Mouse (Mus musculus) embryonic facial prominence, embryonic 15.5 days (tissue): ENCODE measurements at regions not wholly inside any gene's neighbourhood (a gene's known extent, or its start where the extent isn't known, plus 50 kb on each side); places are given as distances from the start of the nearest gene placed in this dataset.

Source experiments
- ATAC-seq: fragments of 200-750 bp; cut with Nextera tagmentation; 2 replicates; pipeline ENCODE4 v1.8.0; 2017; ENCODE audit warnings: low read depth, moderate TSS enrichment; ENCODE audit not compliant: insufficient number of reproducible peaks, low FRiP score, low TSS enrichment
- H3K27ac ChIP-seq: fragments of 300-500 bp; sonication (generic); replicated peaks from 2 replicates; pipeline ENCODE4 v1.5.1; 2015; ENCODE audit warnings: mild to moderate bottlenecking, inconsistent platforms
- H3K27me3 ChIP-seq: fragments of 300-500 bp; sonication (generic); 2 replicates; pipeline ENCODE4 v1.6.1; 2015; ENCODE audit warnings: inconsistent platforms
- H3K36me3 ChIP-seq: fragments of 300-500 bp; sonication (generic); 2 replicates; pipeline ENCODE4 v1.6.1; 2015; ENCODE audit warnings: mild to moderate bottlenecking, inconsistent platforms
- H3K4me1 ChIP-seq: fragments of 300-500 bp; sonication (generic); 2 replicates; pipeline ENCODE4 v1.6.1; 2015; ENCODE audit warnings: inconsistent platforms
- H3K4me2 ChIP-seq: fragments of 300-500 bp; sonication (generic); replicated peaks from 2 replicates; pipeline ENCODE4 v1.6.1; 2015; ENCODE audit warnings: mild to moderate bottlenecking, inconsistent platforms
- H3K4me3 ChIP-seq: fragments of 300-500 bp; sonication (generic); replicated peaks from 2 replicates; pipeline ENCODE4 v1.5.1; 2015; ENCODE audit warnings: mild to moderate bottlenecking, inconsistent platforms
- H3K9ac ChIP-seq: fragments of 300-500 bp; sonication (generic); 2 replicates; pipeline ENCODE4 v1.6.1; 2015; ENCODE audit warnings: inconsistent platforms
- H3K9me3 ChIP-seq: fragments of 300-500 bp; sonication (generic); replicated peaks from 2 replicates; pipeline ENCODE4 v1.6.1; 2016; ENCODE audit warnings: inconsistent platforms
- WGBS: fragments of 180-500 bp; shearing (Covaris S2); methylation state at CpG from one replicate; pipeline ENCODE4 v1.1.7; 2015; 5-methylcytosine and 5-hydroxymethylcytosine counted together

DNA sequence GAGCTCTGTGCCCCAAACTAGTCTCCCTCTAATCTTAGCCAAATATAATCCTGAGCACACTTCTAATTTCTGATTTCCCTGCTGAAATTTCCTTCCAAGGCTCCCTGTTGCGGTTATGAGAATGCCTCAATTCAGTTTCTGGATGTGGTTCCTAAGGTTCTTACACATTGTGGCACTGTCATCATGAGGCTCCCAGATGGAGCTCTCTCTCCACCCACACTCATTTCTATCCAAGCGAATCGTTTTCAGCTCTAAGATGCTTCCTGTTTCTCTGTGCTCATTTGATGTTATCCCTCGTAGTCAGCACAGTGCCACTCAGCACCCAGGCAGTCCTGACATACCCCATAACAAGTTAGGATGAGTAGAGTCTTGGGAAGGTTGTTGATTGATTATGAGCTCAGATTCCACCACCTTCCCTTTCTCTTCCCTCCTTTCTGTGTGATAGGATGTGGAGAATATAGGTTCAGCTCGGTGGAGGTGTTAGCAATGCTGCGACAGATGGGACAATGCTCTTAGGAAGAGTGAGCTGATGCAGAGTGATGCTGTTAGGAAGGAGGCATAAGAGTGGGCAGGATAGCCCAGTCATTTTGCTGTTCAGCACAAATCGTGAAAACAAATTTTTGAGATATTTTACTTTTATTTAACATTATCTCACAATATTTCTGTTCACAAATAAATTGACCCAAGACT lies 808.7 kb upstream of the Zeb2 start:
- Histone ChIP-seq H3K9ac (no peak overlapping the region), H3K4me2 (no peak overlapping the region), H3K36me3 (no peaks in the 10 kb centered on the region), H3K4me3 (no peak overlapping the region), H3K4me1 (no peaks in the 10 kb centered on the region), H3K27me3 (no peaks in the 10 kb centered on the region), H3K27ac (no peak overlapping the region), H3K9me3 (no peaks in the 10 kb centered on the region)
- 78% methylated on average over 7 of the region's 7 CpGs for WGBS
- no peak for ATAC-seq

DNA sequence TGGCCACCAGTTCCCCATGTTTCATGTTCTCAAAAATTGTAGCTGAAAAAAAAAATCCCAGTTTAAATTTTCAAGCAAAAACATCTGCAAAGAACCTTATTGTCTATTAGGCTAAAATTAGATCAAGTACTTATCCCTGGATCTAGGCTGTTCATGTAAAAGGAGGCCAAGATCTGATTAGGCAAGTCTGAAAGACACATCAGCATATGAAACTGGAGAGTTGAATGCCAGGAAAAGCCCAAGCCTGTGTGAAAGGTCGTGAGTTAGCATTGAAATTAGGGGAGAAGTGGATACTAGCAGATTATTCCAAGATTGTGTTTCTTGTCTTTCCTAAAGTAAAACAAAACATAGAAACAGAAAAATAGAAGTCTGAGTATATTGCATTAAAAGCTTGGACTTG lies 791.7 kb upstream of the Zeb2 start:
- H3K4me3 ChIP-seq = no peak overlapping the region
- ATAC-seq = no peak
- no peaks in the 10 kb centered on the region for H3K9me3 ChIP-seq
- no peak overlapping the region for H3K27ac ChIP-seq
- whole genome bisulfite sequencing = 46% methylated on average over 1 of the region's 1 CpGs
- no peaks in the 10 kb centered on the region for H3K27me3 ChIP-seq
- no peaks in the 10 kb centered on the region for H3K4me1 ChIP-seq
- no peak overlapping the region for H3K4me2 ChIP-seq
- no peak overlapping the region for H3K9ac ChIP-seq
- no peaks in the 10 kb centered on the region for H3K36me3 ChIP-seq

GRCm38 (mm10) chr2:45904623-45905235 lies 787.5 kb upstream of the Zeb2 start:
- no peak overlapping the region for H3K4me2 ChIP-seq
- no peaks in the 10 kb centered on the region for H3K36me3 ChIP-seq
- no peaks in the 10 kb centered on the region for H3K27me3 ChIP-seq
- no peak overlapping the region for H3K4me3 ChIP-seq
- no peaks in the 10 kb centered on the region for H3K4me1 ChIP-seq
- H3K27ac ChIP-seq = no peak overlapping the region
- 41% methylated on average over 2 of the region's 2 CpGs for WGBS
- no peaks in the 10 kb centered on the region for H3K9me3 ChIP-seq
- no peak overlapping the region for H3K9ac ChIP-seq
- ATAC-seq = no peak

DNA sequence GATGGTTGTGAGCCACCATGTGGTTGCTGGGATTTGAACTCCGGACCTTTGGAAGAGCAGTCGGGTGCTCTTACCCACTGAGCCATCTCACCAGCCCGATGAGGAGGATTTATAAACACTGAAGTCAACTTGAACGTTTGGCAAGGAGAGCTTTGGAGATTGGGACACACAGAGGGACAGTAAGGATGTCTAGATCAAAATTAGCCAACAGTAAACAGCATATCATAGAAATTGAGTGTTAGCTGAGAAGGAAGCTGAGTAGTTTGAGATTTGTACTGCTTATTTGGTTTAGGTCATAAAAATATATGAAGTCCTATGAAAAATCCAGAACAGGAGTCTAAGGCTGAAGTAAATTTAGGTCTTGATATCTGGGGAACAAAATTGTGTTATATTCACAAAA lies 786.9 kb upstream of the Zeb2 start:
- Histone ChIP-seq H3K4me2 (no peak overlapping the region), H3K4me1 (no peaks in the 10 kb centered on the region), H3K9me3 (no peaks in the 10 kb centered on the region), H3K27ac (no peak overlapping the region), H3K27me3 (no peaks in the 10 kb centered on the region), H3K36me3 (no peaks in the 10 kb centered on the region), H3K9ac (no peak overlapping the region), H3K4me3 (no peak overlapping the region)
- WGBS = 82% methylated on average over 4 of the region's 4 CpGs
- no peak for ATAC-seq

GRCm38 (mm10) chr2:45903350-45903749 lies 786.2 kb upstream of the Zeb2 start:
- no peaks in the 10 kb centered on the region for H3K4me1 ChIP-seq
- no peak for ATAC-seq
- no peak overlapping the region for H3K4me2 ChIP-seq
- no peak overlapping the region for H3K9ac ChIP-seq
- H3K9me3 ChIP-seq = no peaks in the 10 kb centered on the region
- no peaks in the 10 kb centered on the region for H3K27me3 ChIP-seq
- no peak overlapping the region for H3K27ac ChIP-seq
- WGBS = 49% methylated on average over 1 of the region's 1 CpGs
- H3K36me3 ChIP-seq = no peaks in the 10 kb centered on the region
- H3K4me3 ChIP-seq = no peak overlapping the region

GRCm38 (mm10) chr2:45901892-45902291 lies 784.7 kb upstream of the Zeb2 start:
- Histone ChIP-seq H3K4me2 (no peak overlapping the region), H3K4me1 (no peaks in the 10 kb centered on the region)

DNA sequence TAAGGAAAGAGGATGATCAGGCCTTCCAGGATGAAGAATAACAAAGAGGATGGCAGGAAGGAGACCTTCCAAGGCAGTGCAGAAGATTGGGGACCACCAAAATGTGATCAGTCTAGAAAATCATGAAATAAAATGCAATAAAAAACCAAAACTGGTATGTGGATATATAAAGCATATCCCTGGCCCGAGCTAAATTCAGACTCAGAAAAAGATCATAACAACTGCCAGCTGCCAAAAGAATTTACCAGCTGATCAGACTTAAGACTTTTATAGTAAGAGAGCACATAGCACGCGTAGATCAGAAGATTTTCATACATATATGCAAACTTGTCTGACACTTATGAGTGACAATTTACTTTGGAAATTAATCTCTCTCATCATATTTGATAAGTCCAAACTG lies 767.5 kb upstream of the Zeb2 start:
- no peaks in the 10 kb centered on the region for H3K27me3 ChIP-seq
- H3K36me3 ChIP-seq = no peaks in the 10 kb centered on the region
- no peaks in the 10 kb centered on the region for H3K9me3 ChIP-seq
- no peak overlapping the region for H3K9ac ChIP-seq
- ATAC-seq = no peak
- no peaks in the 10 kb centered on the region for H3K4me1 ChIP-seq
- no peak overlapping the region for H3K4me3 ChIP-seq
- no peak overlapping the region for H3K27ac ChIP-seq
- H3K4me2 ChIP-seq = no peak overlapping the region
- WGBS = 60% methylated on average over 3 of the region's 3 CpGs

More at GRCm38 (mm10) chr2:45901892-45902291, 784.7 kb upstream of the Zeb2 start:
- ATAC-seq = no peak
- no peaks in the 10 kb centered on the region for H3K27me3 ChIP-seq
- no peak overlapping the region for H3K27ac ChIP-seq
- no peak overlapping the region for H3K9ac ChIP-seq
- 90% methylated on average over 4 of the region's 4 CpGs for WGBS
- no peak overlapping the region for H3K4me3 ChIP-seq
- H3K36me3 ChIP-seq = no peaks in the 10 kb centered on the region
- H3K9me3 ChIP-seq = no peaks in the 10 kb centered on the region

- Histone ChIP-seq H3K4me3 (no peak overlapping the region), H3K36me3 (no peaks in the 10 kb centered on the region), H3K4me1 (no peaks in the 10 kb centered on the region), H3K9ac (no peak overlapping the region), H3K27ac (no peak overlapping the region), H3K9me3 (no peaks in the 10 kb centered on the region), H3K4me2 (no peak overlapping the region), H3K27me3 (no peaks in the 10 kb centered on the region)
- no peak for ATAC-seq
These were observed 761.5 kb upstream of the Zeb2 start for GRCm38 (mm10) chr2:45878656-45879055.

DNA sequence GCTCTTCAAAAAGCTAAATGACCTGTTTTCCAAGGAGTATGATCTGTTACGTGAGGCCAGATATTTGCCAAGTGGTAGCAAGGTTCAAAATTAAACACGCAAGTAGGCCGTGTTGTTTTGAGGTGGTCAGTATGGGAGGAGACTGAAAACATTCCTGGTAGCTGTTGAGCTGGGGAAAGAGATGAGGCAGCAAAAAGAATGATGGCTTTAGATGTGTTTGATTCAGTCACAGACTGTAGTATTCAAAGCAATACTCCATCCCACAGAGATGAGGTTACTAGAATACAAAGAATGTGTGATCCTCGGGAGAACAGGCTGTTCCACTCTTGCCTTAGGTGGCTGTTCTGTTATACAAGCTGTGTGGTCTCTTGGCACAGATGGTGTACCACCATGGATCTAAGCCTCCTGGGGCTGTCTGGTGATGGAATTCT lies 742.7 kb upstream of the Zeb2 start:
- H3K4me2 ChIP-seq = no peak overlapping the region
- H3K27ac ChIP-seq = no peak overlapping the region
- no peaks in the 10 kb centered on the region for H3K9me3 ChIP-seq
- H3K4me3 ChIP-seq = no peak overlapping the region
- H3K27me3 ChIP-seq = no peaks in the 10 kb centered on the region
- H3K4me1 ChIP-seq = no peaks in the 10 kb centered on the region
- no peaks in the 10 kb centered on the region for H3K36me3 ChIP-seq
- H3K9ac ChIP-seq = no peak overlapping the region
- WGBS = 48% methylated on average over 4 of the region's 4 CpGs
- peak; percentile 57; the same call in 1 of the 2 replicates for ATAC-seq

- Histone ChIP-seq H3K36me3 (no peaks in the 10 kb centered on the region), H3K9ac (no peak overlapping the region), H3K4me1 (no peaks in the 10 kb centered on the region), H3K27ac (no peak overlapping the region), H3K4me3 (no peak overlapping the region), H3K9me3 (no peaks in the 10 kb centered on the region), H3K4me2 (no peak overlapping the region), H3K27me3 (no peaks in the 10 kb centered on the region)
- no peak for ATAC-seq
- WGBS = 47% methylated on average over 6 of the region's 6 CpGs
These were observed 742.2 kb upstream of the Zeb2 start for GRCm38 (mm10) chr2:45859445-45859844.

- H3K4me1 ChIP-seq = no peaks in the 10 kb centered on the region
- WGBS = 93% methylated on average over 6 of the region's 6 CpGs
- ATAC-seq = no peak
- H3K27ac ChIP-seq = no peak overlapping the region
- H3K4me2 ChIP-seq = no peak overlapping the region
- H3K27me3 ChIP-seq = no peaks in the 10 kb centered on the region
- H3K9me3 ChIP-seq = no peaks in the 10 kb centered on the region
- H3K4me3 ChIP-seq = no peak overlapping the region
- no peak overlapping the region for H3K9ac ChIP-seq
- no peaks in the 10 kb centered on the region for H3K36me3 ChIP-seq
These were observed 732.9 kb upstream of the Zeb2 start for GRCm38 (mm10) chr2:45850018-45850605.

GRCm38 (mm10) chr2:45840389-45840788 lies 723.2 kb upstream of the Zeb2 start:
- Histone ChIP-seq H3K4me3 (no peak overlapping the region), H3K27ac (no peak overlapping the region), H3K9me3 (no peaks in the 10 kb centered on the region), H3K4me1 (no peaks in the 10 kb centered on the region), H3K9ac (no peak overlapping the region), H3K4me2 (no peak overlapping the region), H3K36me3 (no peaks in the 10 kb centered on the region), H3K27me3 (no peaks in the 10 kb centered on the region)
- no peak for ATAC-seq
